In genomic region chr11:32226124-32226871, GRCm38 (mm10) we compare ENCODE assay signal across 7 mouse cellular contexts. TPM values are rescaled to one million over a fixed set of nuclear protein-coding genes. Genes with fewer than 3 reads are reported as not detected.
A peak's percentile ranks its signal among the peaks of the same experiment; 100 is the strongest.
DNase-seq lines count a peak whose midpoint lies in the region; ATAC-seq lines count a peak whose summit lies in the region.

Mpg (plus strand) TSS chr11:32226505.

- H3K4me3 ChIP-seq in intestine, embryonic 15.5 days (replicated peaks), result peak within 1 kb of the TSS; percentile 63
- H3K4me3 ChIP-seq in limb, embryonic 10.5 days, result peak within 1 kb of the TSS; percentile 70
- H3K4me3 ChIP-seq in midbrain, embryonic 12.5 days, result peak within 1 kb of the TSS; percentile 70

- intact Hi-C loops in gastrocnemius, postnatal 36 days (cut with DNase I), result no loop called here

- DNase-seq in adrenal gland, adult 8-10 months, result peak; percentile 83
- peak; percentile 94 for DNase-seq in embryo, embryonic 11 days
- DNase-seq in gastrocnemius, postnatal 36 days, result peak; percentile 85 to 89
- DNase-seq in limb, embryonic 10.5 days (ENCODE audit: low spot score), result peak; percentile 92
- peak; percentile 89 for DNase-seq in skeletal muscle tissue, adult 2 months (ENCODE audit: low read depth, low spot score)

- H3K4me1 ChIP-seq in intestine, embryonic 15.5 days (replicated peaks), result peaks cover 40% of the 10 kb centered on the region
- H3K4me1 ChIP-seq in limb, embryonic 10.5 days, result peaks cover 58% of the 10 kb centered on the region
- peaks cover 28% of the 10 kb centered on the region for H3K4me1 ChIP-seq in midbrain, embryonic 12.5 days

- peak within 1 kb of the TSS; percentile 91 for H3K27ac ChIP-seq in intestine, embryonic 15.5 days
- H3K27ac ChIP-seq in limb, embryonic 10.5 days, result peak within 1 kb of the TSS; percentile 96
- H3K27ac ChIP-seq in midbrain, embryonic 12.5 days (replicated peaks), result peak within 1 kb of the TSS; percentile 69; the same call in 1 of the 2 replicates

- H3K27me3 ChIP-seq in intestine, embryonic 15.5 days (replicated peaks), result no peaks in the 10 kb centered on the region
- H3K27me3 ChIP-seq in limb, embryonic 10.5 days (ENCODE audit: low read depth, poor library complexity, severe bottlenecking), result peaks cover 13% of the 10 kb centered on the region; the same call in 1 of the 2 replicates
- peaks cover 39% of the 10 kb centered on the region for H3K27me3 ChIP-seq in midbrain, embryonic 12.5 days

- peak within 1 kb of the TSS; percentile 67 for H3K9ac ChIP-seq in intestine, embryonic 15.5 days
- peak within 1 kb of the TSS; percentile 79 for H3K9ac ChIP-seq in midbrain, embryonic 12.5 days (replicated peaks)

- WGBS in intestine, embryonic 15.5 days, result 3% methylated on average over 47 of the region's 47 CpGs
- WGBS in limb, embryonic 10.5 days, result 3% methylated on average over 47 of the region's 47 CpGs
- 4% methylated on average over 47 of the region's 47 CpGs for WGBS in midbrain, embryonic 12.5 days

- H3K9me3 ChIP-seq in intestine, embryonic 15.5 days, result no peaks in the 10 kb centered on the region
- H3K9me3 ChIP-seq in limb, embryonic 10.5 days (replicated peaks), result no peaks in the 10 kb centered on the region
- H3K9me3 ChIP-seq in midbrain, embryonic 12.5 days, result no peaks in the 10 kb centered on the region

- peak within 1 kb of the TSS; percentile 74 for H3K4me2 ChIP-seq in intestine, embryonic 15.5 days (replicated peaks)
- H3K4me2 ChIP-seq in midbrain, embryonic 12.5 days (replicated peaks), result peak within 1 kb of the TSS; percentile 69

- H3K36me3 ChIP-seq in intestine, embryonic 15.5 days, result peaks cover 7% of the 10 kb centered on the region
- peaks cover 35% of the 10 kb centered on the region for H3K36me3 ChIP-seq in limb, embryonic 10.5 days
- H3K36me3 ChIP-seq in midbrain, embryonic 12.5 days, result peaks cover 23% of the 10 kb centered on the region

- ATAC-seq in intestine, embryonic 15.5 days, result peak; percentile 78
- peak; percentile 81 for ATAC-seq in midbrain, embryonic 12.5 days (ENCODE audit: low FRiP score, low read depth)

RNA-seq across cellular contexts. Expression of gene Mpg, which starts in this region (rescaled TPM):
- 10 to 100 TPM; 18.2 to 41.0 (median 33.3) TPM for total RNA-seq in adrenal gland, adult 8-10 months (2022)
- 1 to 10 TPM; 4.5 to 5.0 TPM for total RNA-seq in gastrocnemius, postnatal 36 days (2021)
- 30.8 and 36.6 TPM in 2 replicates for polyA plus RNA-seq in intestine, embryonic 15.5 days (2015; fragmentation: Nextera tagmentation; extraction: Ambion mirVana)
- 36.2 and 45.2 TPM in 2 replicates for polyA plus RNA-seq in limb, embryonic 10.5 days (2016; fragmentation: Nextera tagmentation; extraction: Ambion mirVana)
- 26.6 and 30.6 TPM in 2 replicates for polyA plus RNA-seq in midbrain, embryonic 12.5 days (2016; fragmentation: Nextera tagmentation; extraction: Ambion mirVana)

Comparison
In these comparisons a context has a peak if more than half of its experiments do, and no peak if none do; other contexts are left out.
1. Peak in every context shown above with its lines: DNase-seq, ATAC-seq, H3K4me3 ChIP-seq and H3K27ac ChIP-seq.